Mouse (Mus musculus) gastrocnemius, adult 8-10 months (tissue): Measurements from ENCODE around the gene Camsap1. TPM values are rescaled to one million over a fixed set of nuclear protein-coding genes. Genes with fewer than 3 reads are reported as not detected.

Source experiments
- DNase-seq, 2 experiments: peaks; one replicate each; pipeline ENCODE4 v3.0.0; 2022; ENCODE audit warnings: low spot score in 2 of 2
- total RNA-seq, 4 experiments: library from RNA; stranded (reverse); gene quantifications; 2 replicates each; pipeline ENCODE4 v1.2.4; 2022

Camsap1 gene
- 10 to 100 TPM; 49.2 to 59.3 (median 51.8) TPM for total RNA-seq

GRCm38 (mm10) chr2:25983159-25983907 is at the start of gene Camsap1:
Gene Camsap1, minus strand, starts transcription at chr2:25983282.
- peak; percentile 100 for DNase-seq

- DNase-seq, result no peak
These were observed 47.2 kb upstream of the Camsap1 start for GRCm38 (mm10) chr2:26030288-26030687.

DNA sequence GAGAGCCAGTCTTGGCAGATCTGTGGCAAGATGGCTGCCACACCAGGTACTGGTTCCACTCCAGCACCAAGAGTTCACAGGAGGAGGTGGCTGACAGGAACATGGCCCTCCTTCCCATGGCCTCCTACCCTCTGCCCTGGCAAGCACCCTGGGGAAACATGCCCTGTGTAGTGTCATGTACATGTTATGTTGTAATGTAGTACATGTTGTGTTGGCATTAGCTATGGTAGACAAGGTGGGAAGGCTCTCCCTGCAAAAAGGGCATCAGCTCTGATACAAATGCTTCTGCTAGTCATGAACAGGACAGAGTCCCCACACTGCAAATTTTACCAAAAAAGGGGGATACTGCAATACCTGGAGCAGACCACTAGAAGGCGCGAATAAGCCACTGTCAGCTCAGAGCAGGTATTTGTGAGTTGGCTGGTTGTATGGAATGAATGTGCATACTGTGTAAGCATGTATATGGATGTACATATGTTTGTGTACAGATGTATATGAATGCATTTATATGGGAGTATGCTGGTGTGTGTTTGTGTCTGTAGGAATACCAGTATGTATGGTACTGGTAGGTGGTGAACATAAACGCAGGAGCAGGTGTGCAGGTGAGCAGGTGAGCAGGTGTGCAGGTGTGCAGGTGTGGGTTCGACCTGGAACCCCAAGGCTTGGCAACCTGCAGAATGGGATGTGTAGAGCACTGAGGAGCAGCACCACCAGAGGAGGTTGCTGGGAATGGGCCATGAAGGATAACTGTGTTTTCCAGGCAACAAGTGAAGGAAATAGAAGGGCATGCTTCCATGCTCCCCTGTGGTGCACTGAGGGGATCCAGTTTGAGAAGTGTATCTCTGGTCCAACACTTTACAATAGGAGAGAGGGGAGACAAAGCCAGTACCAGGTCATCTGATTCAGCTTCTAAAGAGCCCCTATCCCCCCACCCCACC is 41.3 kb upstream of the Camsap1 start:
- no peak for DNase-seq

- no peak for DNase-seq
These were observed 39.5 kb upstream of the Camsap1 start for GRCm38 (mm10) chr2:26022626-26023025.

DNA sequence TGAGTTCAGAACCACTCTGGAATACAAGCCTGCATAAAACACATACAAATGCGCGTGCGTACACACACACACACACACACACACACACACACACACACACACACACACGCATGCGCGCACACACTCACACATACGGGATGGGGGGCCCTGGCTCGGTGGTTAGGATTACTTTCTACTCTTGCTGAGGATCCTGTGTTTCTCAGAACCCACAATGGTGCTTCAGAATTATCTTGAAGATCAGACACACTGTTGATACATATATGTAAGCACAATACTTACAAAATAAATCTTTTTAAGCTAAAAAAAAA is 39.1 kb upstream of the Camsap1 start:
- DNase-seq, result no peak

DNA sequence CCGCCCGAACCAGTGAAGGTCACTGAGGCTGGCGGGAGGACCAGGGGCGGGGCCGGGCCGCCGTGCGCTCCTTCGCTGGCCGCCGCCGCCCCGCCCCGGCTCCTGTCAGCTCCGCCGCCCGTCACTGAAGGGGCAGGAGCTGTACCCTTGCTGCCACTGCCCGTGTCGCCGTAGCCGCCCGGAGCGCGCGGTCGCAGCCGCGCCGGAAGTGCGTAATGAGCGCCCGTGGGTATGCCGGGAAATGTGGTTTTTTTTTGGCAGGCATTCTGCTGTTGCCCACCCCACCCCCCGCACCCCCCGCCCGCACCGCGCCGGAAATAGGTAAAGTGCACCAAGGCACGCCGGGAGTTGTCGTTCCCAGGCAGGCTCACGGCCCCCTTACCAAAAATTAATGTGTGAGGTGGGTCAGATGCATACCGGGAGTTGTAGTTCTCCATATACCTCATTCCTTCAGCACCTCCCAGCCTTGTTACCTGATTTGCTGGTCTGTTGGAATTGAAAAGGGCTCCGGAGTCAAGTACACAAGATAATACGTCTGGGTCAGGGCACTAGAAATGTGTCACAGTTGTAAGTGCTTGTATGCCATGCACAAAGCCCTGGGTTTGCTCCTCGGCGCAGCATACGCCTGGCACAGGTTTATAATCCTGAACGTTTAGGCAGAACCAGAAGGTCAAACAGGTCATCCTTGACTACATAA is 38.6 kb upstream of the Camsap1 start, which contains the start of gene Ubac1:
Gene Ubac1, minus strand, starts transcription at position 187 of the 697 bp plus-strand sequence.
- DNase-seq, result peak; percentile 83 to 92

DNA sequence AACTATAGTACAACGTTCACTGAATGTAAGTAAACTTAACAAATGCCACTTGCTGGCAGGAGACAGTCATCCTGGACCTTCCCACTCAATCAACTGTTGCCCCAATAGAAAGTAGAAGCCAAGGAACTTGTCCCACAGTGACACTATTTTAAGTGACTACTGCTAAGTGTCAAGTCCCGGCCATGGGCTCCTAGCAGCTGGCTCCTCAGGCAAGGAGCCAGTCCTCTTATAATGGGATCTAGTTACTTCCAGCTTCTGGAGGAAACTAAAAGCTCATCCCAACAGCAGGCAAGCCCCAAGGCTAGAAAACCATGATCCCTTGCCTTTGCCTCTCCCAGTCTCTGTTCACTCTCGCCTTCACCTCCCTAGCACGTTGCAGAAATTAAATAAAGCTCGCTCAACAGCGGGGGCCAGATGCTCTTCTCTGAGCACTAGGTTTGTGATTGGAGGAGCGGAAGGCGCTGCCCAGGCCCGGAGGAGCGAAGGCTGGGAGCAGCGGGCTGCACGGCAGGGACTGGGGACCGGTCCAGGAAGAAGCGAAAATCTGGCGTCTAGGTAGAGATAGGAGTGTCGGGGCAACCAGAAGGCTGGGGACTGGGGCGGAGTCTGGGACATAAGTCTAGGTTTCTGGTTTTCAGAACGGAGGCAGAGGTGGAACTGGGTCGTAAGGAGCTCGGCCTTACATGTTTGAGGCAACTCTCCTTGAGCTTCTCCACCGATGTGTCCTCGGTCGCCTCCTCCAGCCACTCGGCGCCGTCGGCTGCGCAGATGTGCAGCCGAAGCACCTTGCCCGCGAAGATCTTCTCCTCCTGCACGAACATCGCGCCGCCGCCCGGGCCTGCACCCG is 37.9 kb upstream of the Camsap1 start:
- peak; percentile 59 to 70 for DNase-seq

- no peak for DNase-seq
These were observed 36.8 kb upstream of the Camsap1 start for GRCm38 (mm10) chr2:26019923-26020322.

DNA sequence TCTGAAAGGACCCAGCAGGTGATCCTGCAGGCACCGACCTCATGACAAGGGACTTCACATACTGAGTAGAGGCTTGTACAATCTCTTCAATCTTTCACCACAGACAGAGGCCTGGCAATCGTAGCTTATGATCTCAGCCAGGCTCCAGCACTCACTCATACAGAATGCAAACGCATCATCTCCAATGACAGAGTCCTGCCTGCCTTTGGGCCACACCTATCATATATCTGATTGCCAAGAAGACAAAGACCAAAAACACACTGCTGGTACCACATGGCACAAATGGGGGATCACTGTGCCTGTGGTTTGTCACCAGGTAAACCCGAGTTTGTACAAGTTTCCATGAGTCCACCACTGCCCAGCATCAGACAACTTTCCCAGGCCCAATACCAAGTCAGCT is 34.2 kb upstream of the Camsap1 start:
- DNase-seq, result no peak

DNA sequence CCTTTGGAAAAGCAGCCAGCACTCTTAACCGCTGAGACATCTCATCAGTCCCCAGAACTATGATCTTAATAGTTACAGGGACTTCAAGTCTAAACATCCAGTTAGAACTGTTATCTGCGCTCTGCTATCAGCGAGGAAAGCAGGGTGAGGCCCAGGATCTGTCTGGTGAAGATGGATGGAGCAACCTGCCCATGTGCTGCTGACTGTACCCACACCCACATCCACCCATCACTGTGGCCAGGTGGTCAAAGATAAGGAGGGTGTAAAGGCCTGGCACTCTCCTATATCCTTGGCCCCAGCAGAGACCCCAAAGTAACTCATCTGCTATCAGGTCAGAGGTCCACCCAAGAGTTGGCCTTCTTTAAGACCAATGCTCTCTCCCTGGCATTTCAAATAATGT is 30.6 kb upstream of the Camsap1 start:
- no peak for DNase-seq

- no peak for DNase-seq
These were observed 28.3 kb upstream of the Camsap1 start for GRCm38 (mm10) chr2:26011420-26011819.

DNA sequence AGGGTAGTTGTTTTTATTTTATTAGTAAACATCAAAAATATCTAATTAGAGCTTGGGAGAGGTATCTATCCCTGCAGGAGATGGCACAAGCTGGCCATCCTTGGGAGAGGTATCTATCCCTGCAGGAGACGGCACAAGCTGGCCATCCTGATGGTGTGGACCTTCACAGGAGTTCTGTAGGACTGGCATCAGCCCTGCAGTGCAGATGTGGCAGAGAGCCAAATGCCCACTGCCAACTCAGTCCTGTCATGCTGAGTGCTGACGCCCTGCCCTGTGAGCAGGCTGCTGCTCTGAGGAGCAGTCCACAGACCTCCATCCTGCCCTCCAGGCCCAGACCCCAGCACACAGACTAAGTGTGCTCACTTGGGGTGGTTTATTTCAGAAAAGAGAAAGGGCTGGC is 18.9 kb upstream of the Camsap1 start:
- DNase-seq, result no peak

GRCm38 (mm10) chr2:26001136-26001535 is 18.1 kb upstream of the Camsap1 start:
- no peak for DNase-seq

- no peak for DNase-seq
These were observed 14.6 kb upstream of the Camsap1 start for GRCm38 (mm10) chr2:25997716-25998115.

DNA sequence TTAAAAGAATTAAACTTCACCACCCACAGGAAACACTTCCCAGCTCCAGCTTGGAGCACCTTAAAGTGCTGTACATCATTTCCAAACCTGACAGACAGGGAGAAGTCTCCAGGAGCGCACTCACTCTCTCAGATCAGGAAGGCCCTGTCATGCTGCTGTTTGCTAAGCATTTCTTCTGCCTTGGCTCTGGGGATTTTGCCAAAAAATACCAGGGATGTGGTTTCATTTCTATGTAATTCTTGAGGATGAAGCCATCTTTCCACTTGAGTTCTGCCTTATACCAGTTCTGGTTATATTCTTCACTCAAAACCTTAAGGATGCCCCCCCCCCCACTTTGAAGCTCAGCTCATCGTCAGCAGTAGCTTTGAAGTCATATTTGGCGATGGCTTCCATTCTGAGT is 11.7 kb upstream of the Camsap1 start:
- DNase-seq, result no peak

GRCm38 (mm10) chr2:25992285-25992684 is 9.2 kb upstream of the Camsap1 start:
- no peak for DNase-seq

DNA sequence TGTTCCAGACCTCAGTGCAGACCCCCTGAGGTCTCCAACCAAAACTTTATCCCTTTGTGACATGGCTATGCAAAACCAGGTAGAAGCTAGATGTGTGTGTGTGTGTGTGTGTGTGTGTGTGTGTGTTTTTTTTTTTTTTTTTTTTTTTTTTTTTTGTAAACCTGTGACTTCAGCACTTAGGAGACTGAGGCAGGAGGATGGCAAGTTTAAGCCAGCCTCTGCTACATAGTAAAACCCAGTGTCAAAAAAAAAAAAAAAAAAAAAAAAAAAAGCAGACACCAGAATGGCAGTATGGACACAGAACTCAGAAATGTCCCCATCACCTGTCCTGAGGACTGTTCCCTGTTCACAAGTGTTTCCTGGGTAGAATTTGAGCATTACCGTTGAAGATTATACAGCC is 6.6 kb upstream of the Camsap1 start:
- no peak for DNase-seq

- DNase-seq, result peak in 1 of 2 experiments; percentile 16
These were observed 4.7 kb upstream of the Camsap1 start for GRCm38 (mm10) chr2:25987817-25988216.

GRCm38 (mm10) chr2:25986601-25987000 is 3.5 kb upstream of the Camsap1 start:
- no peak for DNase-seq

GRCm38 (mm10) chr2:25982426-25983091 is 523 bp downstream of the Camsap1 start:
- DNase-seq, result no peak
